Comparison of ENCODE assay signal across 25 mouse cellular contexts in the genomic region with DNA sequence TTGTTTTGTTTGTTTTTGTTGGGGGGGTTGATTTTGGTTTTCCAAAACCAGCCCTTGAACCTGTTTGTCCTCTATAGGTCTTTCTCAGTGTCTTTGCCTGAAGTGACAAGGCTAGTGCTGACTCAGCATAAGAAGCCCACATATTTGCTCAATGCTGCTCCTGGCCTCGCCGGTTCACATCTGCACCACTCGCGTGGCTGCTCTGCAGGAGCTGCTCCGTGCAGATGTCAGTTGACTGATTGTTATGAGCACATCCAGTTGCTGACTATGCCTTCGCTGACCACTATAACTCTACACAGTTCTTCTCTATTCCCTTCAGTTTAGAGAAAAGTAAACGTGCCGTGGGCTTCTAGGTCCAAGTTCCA. TPM values are rescaled to one million over a fixed set of nuclear protein-coding genes. Genes with fewer than 3 reads are reported as not detected.
DNase-seq lines count a peak whose midpoint lies in the region; ATAC-seq and TF ChIP-seq lines count a peak whose summit lies in the region.
"Had no signal": no experiment of that assay in that cellular context is flagged by ENCODE, and none has a peak within 500 bp of the region (broad histone marks: within the 10 kb centered on the region; RNA-seq: fewer than 3 reads in every experiment).

No protein-coding gene starts in this region.

- 71% methylated on average over 8 of the region's 8 CpGs for WGBS in forebrain, embryonic 10.5 days
- 58% methylated on average over 8 of the region's 8 CpGs for WGBS in forebrain, postnatal 0 days
- 50% methylated on average over 8 of the region's 8 CpGs for WGBS in midbrain, embryonic 15.5 days
- WGBS in heart, adult 2 months: 83% methylated on average over 8 of the region's 8 CpGs

- H3K9ac ChIP-seq in forebrain, postnatal 0 days: no peak overlapping the region
- no peak overlapping the region for H3K9ac ChIP-seq in midbrain, embryonic 15.5 days
- no peak overlapping the region for H3K9ac ChIP-seq in heart, adult 2 months (ENCODE audit: low read depth, low read length)
- H3K9ac ChIP-seq: liver, embryonic 15.5 days had no signal

- H3K27ac ChIP-seq in forebrain, embryonic 10.5 days: no peak overlapping the region
- H3K27ac ChIP-seq in forebrain, postnatal 0 days (ENCODE audit: low read depth, low read length): no peak overlapping the region
- H3K27ac ChIP-seq in midbrain, embryonic 15.5 days: no peak overlapping the region
- no peak overlapping the region for H3K27ac ChIP-seq in heart, adult 2 months
- H3K27ac ChIP-seq: heart, embryonic 10.5 days; liver, embryonic 15.5 days had no signal

- no peak overlapping the region for H3K4me2 ChIP-seq in forebrain, postnatal 0 days (ENCODE audit: low read depth)
- H3K4me2 ChIP-seq in midbrain, embryonic 15.5 days: no peak overlapping the region
- H3K4me2 ChIP-seq: liver, embryonic 15.5 days had no signal

- intact Hi-C loops in heart, adult 2 months (cut with DNase I): no loop called here

- no peak for TF ChIP-seq POLR2A in heart, adult 2 months (IDR thresholded peaks at IDR 0.05; ENCODE audit: insufficient read depth, low read depth, low read length)

- no peak for TF ChIP-seq CTCF in forebrain, postnatal 0 days (IDR thresholded peaks at IDR 0.05; ENCODE audit: low read depth)
- TF ChIP-seq CTCF in heart, adult 2 months (IDR thresholded peaks at IDR 0.05): no peak

- H3K4me1 ChIP-seq in forebrain, embryonic 10.5 days: peaks cover 24% of the 10 kb centered on the region
- H3K4me1 ChIP-seq in forebrain, postnatal 0 days (ENCODE audit: insufficient read depth): no peaks in the 10 kb centered on the region
- H3K4me1 ChIP-seq in midbrain, embryonic 15.5 days: no peaks in the 10 kb centered on the region
- H3K4me1 ChIP-seq in heart, adult 2 months (ENCODE audit: control insufficient read depth, insufficient read depth, low read length): no peaks in the 10 kb centered on the region; the same call in 1 of the 2 replicates
- H3K4me1 ChIP-seq: heart, embryonic 10.5 days; liver, embryonic 15.5 days had no signal

- no peaks in the 10 kb centered on the region for H3K36me3 ChIP-seq in forebrain, embryonic 10.5 days (replicated peaks)
- H3K36me3 ChIP-seq in forebrain, postnatal 0 days (ENCODE audit: insufficient read depth): no peaks in the 10 kb centered on the region
- no peaks in the 10 kb centered on the region for H3K36me3 ChIP-seq in midbrain, embryonic 15.5 days (replicated peaks)
- H3K36me3 ChIP-seq in heart, adult 2 months (ENCODE audit: control insufficient read depth, insufficient read depth, low read length): no peaks in the 10 kb centered on the region
- H3K36me3 ChIP-seq: heart, embryonic 10.5 days; liver, embryonic 15.5 days had no signal

- TF ChIP-seq EP300 in heart, adult 2 months (IDR thresholded peaks at IDR 0.05; ENCODE audit: insufficient read depth, low read depth, low read length): no peak

- H3K9me3 ChIP-seq in forebrain, embryonic 10.5 days: no peaks in the 10 kb centered on the region
- H3K9me3 ChIP-seq in forebrain, postnatal 0 days (ENCODE audit: low read length): no peaks in the 10 kb centered on the region
- H3K9me3 ChIP-seq in midbrain, embryonic 15.5 days: no peaks in the 10 kb centered on the region
- H3K9me3 ChIP-seq: heart, embryonic 10.5 days; liver, embryonic 15.5 days had no signal

- ATAC-seq in forebrain, postnatal 0 days: no peak
- ATAC-seq in midbrain, embryonic 15.5 days (replicated peaks): peak; percentile 56; the same call in 1 of the 2 replicates
- ATAC-seq: inflammation-experienced regulatory T-cells, adult 6 months; lung, postnatal 0 days had no signal

- peak overlapping the region; percentile 18; the same call in 1 of the 2 replicates for H3K4me3 ChIP-seq in forebrain, embryonic 10.5 days
- no peak overlapping the region for H3K4me3 ChIP-seq in forebrain, postnatal 0 days (ENCODE audit: low read depth, low read length)
- no peak overlapping the region for H3K4me3 ChIP-seq in midbrain, embryonic 15.5 days
- H3K4me3 ChIP-seq in heart, adult 2 months: no peak overlapping the region
- H3K4me3 ChIP-seq: heart, embryonic 10.5 days; liver, embryonic 15.5 days had no signal

- H3K27me3 ChIP-seq in forebrain, embryonic 10.5 days (ENCODE audit: poor library complexity, severe bottlenecking): no peaks in the 10 kb centered on the region
- no peaks in the 10 kb centered on the region for H3K27me3 ChIP-seq in forebrain, postnatal 0 days (ENCODE audit: insufficient read depth, low read length)
- H3K27me3 ChIP-seq in midbrain, embryonic 15.5 days (replicated peaks): no peaks in the 10 kb centered on the region
- H3K27me3 ChIP-seq in heart, adult 2 months (ENCODE audit: control insufficient read depth, insufficient read depth, low read length): no peaks in the 10 kb centered on the region
- H3K27me3 ChIP-seq: liver, embryonic 15.5 days had no signal

- DNase-seq in forebrain, embryonic 10.5 days (ENCODE audit: extremely low spot score, low spot score): no peak
- DNase-seq in forebrain, postnatal 0 days: no peak
- peak; percentile 11 for DNase-seq in retina, embryonic 14.5 days (ENCODE audit: low spot score)
- no peak for DNase-seq in retina, postnatal 1 day
- no peak for DNase-seq in heart, adult 2 months
- no peak for DNase-seq in adrenal gland, postnatal 10 days
- no peak for DNase-seq in layer of hippocampus, postnatal 36 days
- DNase-seq: adrenal gland, postnatal 14 days; cerebellum, adult 2 months; gastrocnemius, postnatal 14 days; heart, postnatal 10 days; kidney, adult 8-10 months; kidney, postnatal 4 days; right cerebral cortex, postnatal 4 days; thymus, postnatal 4 days had no signal

- no peaks in the 10 kb centered on the region for H3K79me2 ChIP-seq in heart, adult 2 months (replicated peaks; ENCODE audit: control insufficient read depth, insufficient read depth, low read length)

RNA-seq across cellular contexts. Expression of a gene that starts 43.3 kb away (rescaled TPM):
- not detected in 2 replicates for polyA plus RNA-seq in forebrain, embryonic 10.5 days (2016; fragmentation: Nextera tagmentation; extraction: Ambion mirVana)
- 0.08 TPM in 1 of 2 replicates, not detected in the other for total RNA-seq in forebrain, postnatal 0 days (2014; rRNA removed)
- polyA plus RNA-seq in forebrain, postnatal 0 days (2015; fragmentation: Nextera tagmentation; extraction: Ambion mirVana): not detected in 2 replicates
- not detected in 2 replicates for polyA plus RNA-seq in midbrain, embryonic 15.5 days (2015; fragmentation: Nextera tagmentation; extraction: Ambion mirVana)
- total RNA-seq in heart, adult 2 months (2021): 100 to 1,000 TPM; 268 to 321 TPM
- polyA plus RNA-seq in heart, adult 2 months (2012; rRNA removed): 13.6 and 38.6 TPM in 2 replicates
- total RNA-seq in adrenal gland, postnatal 10 days (2021): 10 to 100 TPM in 1 of 2 experiments, 1 to 10 TPM in 1; 7.0 to 25.4 TPM
- total RNA-seq in layer of hippocampus, postnatal 36 days (2021): not detected
- total RNA-seq: adrenal gland, postnatal 14 days; megakaryocyte progenitor cell, adult 5-6 weeks had no signal
- polyA plus RNA-seq: cerebellum, adult 2 months; inflammation-experienced regulatory T-cells, adult 6 months; lung, postnatal 0 days had no signal

RNA-seq across cellular contexts. Expression of a gene that starts 56.1 kb away (rescaled TPM):
- polyA plus RNA-seq in forebrain, embryonic 10.5 days (2016; fragmentation: Nextera tagmentation; extraction: Ambion mirVana): not detected in 2 replicates
- not detected in 2 replicates for total RNA-seq in forebrain, postnatal 0 days (2014; rRNA removed)
- polyA plus RNA-seq in forebrain, postnatal 0 days (2015; fragmentation: Nextera tagmentation; extraction: Ambion mirVana): not detected in 2 replicates
- polyA plus RNA-seq in midbrain, embryonic 15.5 days (2015; fragmentation: Nextera tagmentation; extraction: Ambion mirVana): not detected in 2 replicates
- total RNA-seq in heart, adult 2 months (2021): not detected
- polyA plus RNA-seq in heart, adult 2 months (2012; rRNA removed): not detected in 2 replicates
- total RNA-seq in adrenal gland, postnatal 10 days (2021): not detected
- not detected for total RNA-seq in layer of hippocampus, postnatal 36 days (2021)
- total RNA-seq: adrenal gland, postnatal 14 days; gastrocnemius, postnatal 14 days; heart, postnatal 10 days; layer of hippocampus, postnatal 10 days; left cerebral cortex, postnatal 14 days; megakaryocyte progenitor cell, adult 5-6 weeks had no signal
- polyA plus RNA-seq: cerebellum, adult 2 months; cortical plate, adult 2 months; heart, embryonic 10.5 days; inflammation-experienced regulatory T-cells, adult 6 months; limb, embryonic 14.5 days; liver, embryonic 15.5 days; lung, postnatal 0 days had no signal

Comparison
In these comparisons a context has a peak if more than half of its experiments do, and no peak if none do; other contexts are left out.
1. RNA of a gene that starts 43.3 kb away (total RNA-seq): 268 to 321 TPM in heart, adult 2 months; 7.0 to 25.4 TPM in adrenal gland, postnatal 10 days, not detected in layer of hippocampus, postnatal 36 days and 0.08 TPM in forebrain, postnatal 0 days; every median in the first group is over 10 times any median in the second.